11 mouse cellular contexts compared by ENCODE assay signal in the genomic region with DNA sequence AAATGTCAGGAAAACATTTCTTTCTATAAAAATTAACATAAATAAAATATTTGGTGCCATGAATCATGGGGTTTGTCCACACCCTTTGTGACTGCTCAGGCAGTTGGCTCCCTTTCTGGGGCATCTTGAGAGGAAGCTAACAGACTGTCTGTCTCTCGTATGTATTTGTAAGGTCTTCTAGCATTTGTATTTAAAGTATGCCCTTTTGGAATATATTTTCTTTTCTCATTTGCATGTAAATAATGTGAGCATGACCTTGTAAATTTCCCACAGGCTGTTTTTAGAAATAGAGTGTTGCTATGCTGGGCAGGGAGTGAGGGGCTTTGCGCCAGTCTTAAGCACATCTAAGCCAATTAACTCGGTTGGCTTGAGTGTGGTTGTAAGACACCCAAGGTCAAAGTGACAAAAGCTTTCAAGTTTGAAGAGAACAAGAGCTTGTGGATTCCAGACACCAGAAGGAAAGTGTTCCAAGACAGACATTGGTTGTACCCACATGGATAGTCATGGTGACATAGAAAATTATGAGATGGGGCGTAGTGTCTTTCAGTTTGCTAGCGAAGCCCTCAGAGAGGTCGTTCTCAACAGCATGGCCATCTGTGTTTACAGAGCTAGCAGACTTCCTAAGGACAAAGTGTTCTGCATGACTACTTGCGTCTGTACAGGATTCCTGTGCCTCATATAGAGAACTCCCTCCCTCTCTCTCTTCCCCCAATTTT.
DNase-seq lines count a peak whose midpoint lies in the region; ATAC-seq and TF ChIP-seq lines count a peak whose summit lies in the region.
"Had no signal": no experiment of that assay in that cellular context is flagged by ENCODE, and none has a peak within 500 bp of the region (broad histone marks: within the 10 kb centered on the region; RNA-seq: fewer than 3 reads in every experiment).

No protein-coding gene starts in this region.

- 76% methylated on average over 7 of the region's 7 CpGs for WGBS in limb, embryonic 14.5 days
- 83% methylated on average over 7 of the region's 7 CpGs for whole genome bisulfite sequencing in limb, embryonic 10.5 days
- WGBS in forebrain, embryonic 13.5 days = 36% methylated on average over 7 of the region's 7 CpGs
- 42% methylated on average over 7 of the region's 7 CpGs for WGBS in hindbrain, embryonic 16.5 days

- H3K27ac ChIP-seq in limb, embryonic 14.5 days (replicated peaks; ENCODE audit: low read depth, low read length) = 0 out of 2 replicates have a peak overlapping the region, but pooled peaks have one; percentile 20
- no peak overlapping the region for H3K27ac ChIP-seq in limb, embryonic 10.5 days
- no peak overlapping the region for H3K27ac ChIP-seq in forebrain, embryonic 13.5 days
- H3K27ac ChIP-seq in hindbrain, embryonic 16.5 days (ENCODE audit: low read depth, low read length) = no peak overlapping the region

- no peak for TF ChIP-seq POLR2A in limb, embryonic 14.5 days (IDR thresholded peaks at IDR 0.05; ENCODE audit: borderline replicate concordance, extremely low read depth, insufficient read depth, insufficient read length)

- no peak overlapping the region for H3K4me3 ChIP-seq in limb, embryonic 14.5 days (replicated peaks; ENCODE audit: low read length)
- H3K4me3 ChIP-seq in limb, embryonic 10.5 days = no peak overlapping the region
- H3K4me3 ChIP-seq in forebrain, embryonic 13.5 days = no peak overlapping the region
- H3K4me3 ChIP-seq in hindbrain, embryonic 16.5 days (ENCODE audit: low read length) = no peak overlapping the region
- H3K4me3 ChIP-seq: erythroblast, embryonic 14.5 days had no signal

- H3K9me3 ChIP-seq in limb, embryonic 14.5 days (ENCODE audit: control insufficient read depth, low read length) = no peaks in the 10 kb centered on the region
- no peaks in the 10 kb centered on the region for H3K9me3 ChIP-seq in limb, embryonic 10.5 days (replicated peaks)
- H3K9me3 ChIP-seq in forebrain, embryonic 13.5 days (replicated peaks) = no peaks in the 10 kb centered on the region
- no peaks in the 10 kb centered on the region for H3K9me3 ChIP-seq in hindbrain, embryonic 16.5 days (ENCODE audit: control insufficient read depth, low read length)

- no peak for DNase-seq in limb, embryonic 14.5 days (ENCODE audit: low spot score)
- DNase-seq in limb, embryonic 10.5 days (ENCODE audit: low spot score) = no peak
- DNase-seq in retina, embryonic 14.5 days (ENCODE audit: low spot score) = peak; percentile 51
- DNase-seq in thymus, postnatal 0 days (ENCODE audit: low spot score) = no peak
- DNase-seq in layer of hippocampus, adult 8-10 months (ENCODE audit: low spot score in 2 of 2) = no peak
- DNase-seq: cerebellum, adult 9-11 months; gastrocnemius, postnatal 25 days; thymus, postnatal 14 days had no signal

- H3K4me1 ChIP-seq in limb, embryonic 14.5 days (ENCODE audit: control insufficient read depth, insufficient read depth, low read length) = no peaks in the 10 kb centered on the region
- no peaks in the 10 kb centered on the region for H3K4me1 ChIP-seq in limb, embryonic 10.5 days
- peaks cover 8% of the 10 kb centered on the region for H3K4me1 ChIP-seq in forebrain, embryonic 13.5 days
- peaks cover 7% of the 10 kb centered on the region; the same call in 1 of the 2 replicates for H3K4me1 ChIP-seq in hindbrain, embryonic 16.5 days (ENCODE audit: control insufficient read depth, insufficient read depth, low read depth, low read length)

- ATAC-seq in limb, embryonic 14.5 days (ENCODE audit: low FRiP score, low read depth) = no peak
- 0 out of 2 replicates have a peak, but pooled peaks have one; percentile 43 for ATAC-seq in forebrain, embryonic 13.5 days
- ATAC-seq in hindbrain, embryonic 16.5 days = peak; percentile 80

- H3K4me2 ChIP-seq in limb, embryonic 14.5 days (replicated peaks; ENCODE audit: low read depth, low read length, severe bottlenecking) = no peak overlapping the region
- no peak overlapping the region for H3K4me2 ChIP-seq in forebrain, embryonic 13.5 days
- H3K4me2 ChIP-seq in hindbrain, embryonic 16.5 days (ENCODE audit: low read length) = no peak overlapping the region

- H3K9ac ChIP-seq in limb, embryonic 14.5 days (ENCODE audit: low read depth, low read length, severe bottlenecking) = no peak overlapping the region
- H3K9ac ChIP-seq in forebrain, embryonic 13.5 days = no peak overlapping the region
- H3K9ac ChIP-seq in hindbrain, embryonic 16.5 days (ENCODE audit: low read depth, low read length) = no peak overlapping the region

- H3K36me3 ChIP-seq in limb, embryonic 14.5 days (ENCODE audit: control insufficient read depth, insufficient read depth, low read length) = no peaks in the 10 kb centered on the region
- H3K36me3 ChIP-seq in limb, embryonic 10.5 days = no peaks in the 10 kb centered on the region
- no peaks in the 10 kb centered on the region for H3K36me3 ChIP-seq in forebrain, embryonic 13.5 days (ENCODE audit: poor library complexity, severe bottlenecking)
- H3K36me3 ChIP-seq in hindbrain, embryonic 16.5 days (ENCODE audit: control insufficient read depth, insufficient read depth, low read length) = no peaks in the 10 kb centered on the region

- no peaks in the 10 kb centered on the region for H3K27me3 ChIP-seq in limb, embryonic 14.5 days (ENCODE audit: control insufficient read depth, insufficient read depth, low read length)
- H3K27me3 ChIP-seq in limb, embryonic 10.5 days (ENCODE audit: low read depth, poor library complexity, severe bottlenecking) = no peaks in the 10 kb centered on the region
- H3K27me3 ChIP-seq in forebrain, embryonic 13.5 days = no peaks in the 10 kb centered on the region
- H3K27me3 ChIP-seq in hindbrain, embryonic 16.5 days (replicated peaks; ENCODE audit: control insufficient read depth, insufficient read depth, low read length) = no peaks in the 10 kb centered on the region
